Mouse (Mus musculus): Measurements from ENCODE around the gene Slc38a6. TPM values are rescaled to one million over a fixed set of nuclear protein-coding genes. Genes with fewer than 3 reads are reported as not detected.

Slc38a6 gene
- polyA plus RNA-seq (2015; fragmentation: Nextera tagmentation; extraction: Ambion mirVana): 7.4 and 7.6 TPM in 2 replicates

GRCm38 (mm10) chr12:73286287-73287092, at the start of gene Slc38a6, which contains the start of gene Trmt5:
Slc38a6 (plus strand) TSS chr12:73286779.
Trmt5 (minus strand) TSS chr12:73286710.

Other genes starting within 250 kb of the Slc38a6 start
- 50.2 and 52.4 TPM in 2 replicates for gene Six1, start 232.9 kb upstream of the Slc38a6 start, polyA plus RNA-seq (2015; fragmentation: Nextera tagmentation; extraction: Ambion mirVana)
- gene Six4, start 173.3 kb upstream of the Slc38a6 start, polyA plus RNA-seq (2015; fragmentation: Nextera tagmentation; extraction: Ambion mirVana): 3.3 and 4.1 TPM in 2 replicates
- 23.5 and 24.8 TPM in 2 replicates for gene Mnat1, start 163.1 kb upstream of the Slc38a6 start, polyA plus RNA-seq (2015; fragmentation: Nextera tagmentation; extraction: Ambion mirVana)
- gene Trmt5, start 69 bp upstream of the Slc38a6 start, polyA plus RNA-seq (2015; fragmentation: Nextera tagmentation; extraction: Ambion mirVana): 8.7 and 11.8 TPM in 2 replicates